Mouse (Mus musculus): ENCODE results near the gene Acta2. TPM values are rescaled to one million over a fixed set of nuclear protein-coding genes. Genes with fewer than 3 reads are reported as not detected.
A peak's percentile ranks its signal among the peaks of the same experiment; 100 is the strongest.

Gene Acta2
- total RNA-seq, 2 experiments from 2014 or later, result 11.2 to 16.5 TPM

GRCm38 (mm10) chr19:34268991-34269390 lies 13.6 kb upstream of the Acta2 start:
- Histone ChIP-seq H3K27ac (no peak overlapping the region), H3K4me3 (no peak overlapping the region)
- intact Hi-C loops (cut with DNase I), result no loop called here
- DNase-seq (ENCODE audit: extremely low spot score in 1 of 2, low spot score in 2 of 2), result no peak
- no peak for TF ChIP-seq CTCF (IDR thresholded peaks at IDR 0.05)

- TF ChIP-seq CTCF (IDR thresholded peaks at IDR 0.05), result no peak
- intact Hi-C loops (cut with DNase I), result no loop called here
- no peak overlapping the region for H3K4me3 ChIP-seq
- DNase-seq (ENCODE audit: extremely low spot score in 1 of 2, low spot score in 2 of 2), result no peak
- H3K27ac ChIP-seq, result no peak overlapping the region
Measured at GRCm38 (mm10) chr19:34265604-34266193, 10.3 kb upstream of the Acta2 start.

GRCm38 (mm10) chr19:34262273-34262974 lies 7.0 kb upstream of the Acta2 start:
- DNase-seq (ENCODE audit: extremely low spot score in 1 of 2, low spot score in 2 of 2), result no peak
- no peak for TF ChIP-seq CTCF (IDR thresholded peaks at IDR 0.05)
- H3K27ac ChIP-seq, result no peak overlapping the region
- no peak overlapping the region for H3K4me3 ChIP-seq
- intact Hi-C loops (cut with DNase I), result no loop called here

- no peak overlapping the region for H3K4me3 ChIP-seq
- TF ChIP-seq CTCF (IDR thresholded peaks at IDR 0.05), result no peak
- no peak overlapping the region for H3K27ac ChIP-seq
- intact Hi-C loops (cut with DNase I), result no loop called here
- DNase-seq (ENCODE audit: extremely low spot score in 1 of 2, low spot score in 2 of 2), result no peak
Measured at GRCm38 (mm10) chr19:34256936-34257335, 1.5 kb upstream of the Acta2 start.

DNA sequence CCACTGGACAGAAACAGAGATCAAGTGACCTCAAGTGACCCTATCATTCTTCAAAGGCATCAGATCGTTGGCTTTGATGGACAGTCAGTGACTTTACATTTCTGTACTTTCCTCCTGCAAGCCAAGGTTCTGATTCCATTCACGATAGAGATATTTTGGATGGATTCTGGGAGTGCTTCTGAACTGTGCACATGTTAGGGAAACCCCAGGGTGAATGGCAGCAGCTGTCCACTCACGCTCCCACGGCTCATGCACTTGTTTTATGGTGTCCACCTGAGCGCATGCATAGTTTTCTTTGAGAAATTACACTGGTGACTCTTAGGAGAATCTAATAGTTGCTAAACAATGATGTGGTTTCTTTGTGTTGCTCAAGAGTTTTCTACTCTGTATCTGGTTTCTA lies 759 bp upstream of the Acta2 start:
- Histone ChIP-seq H3K4me3 (no peak overlapping the region), H3K27ac (no peak overlapping the region)
- no peak for TF ChIP-seq CTCF (IDR thresholded peaks at IDR 0.05)
- intact Hi-C loops (cut with DNase I), result no loop called here
- DNase-seq (ENCODE audit: extremely low spot score in 1 of 2, low spot score in 2 of 2), result no peak

- intact Hi-C loops (cut with DNase I), result no loop called here
- Histone ChIP-seq H3K4me3 (no peak overlapping the region), H3K27ac (no peak overlapping the region)
- no peak for DNase-seq (ENCODE audit: extremely low spot score in 1 of 2, low spot score in 2 of 2)
- TF ChIP-seq CTCF (IDR thresholded peaks at IDR 0.05), result no peak
Measured at GRCm38 (mm10) chr19:34254101-34254879, 1.1 kb downstream of the Acta2 start.

- no peak for TF ChIP-seq CTCF (IDR thresholded peaks at IDR 0.05)
- intact Hi-C loops (cut with DNase I), result no loop called here
- Histone ChIP-seq H3K27ac (no peak overlapping the region), H3K4me3 (no peak overlapping the region)
- DNase-seq (ENCODE audit: extremely low spot score in 1 of 2, low spot score in 2 of 2), result no peak
Measured at GRCm38 (mm10) chr19:34252450-34252849, 2.9 kb downstream of the Acta2 start.

DNA sequence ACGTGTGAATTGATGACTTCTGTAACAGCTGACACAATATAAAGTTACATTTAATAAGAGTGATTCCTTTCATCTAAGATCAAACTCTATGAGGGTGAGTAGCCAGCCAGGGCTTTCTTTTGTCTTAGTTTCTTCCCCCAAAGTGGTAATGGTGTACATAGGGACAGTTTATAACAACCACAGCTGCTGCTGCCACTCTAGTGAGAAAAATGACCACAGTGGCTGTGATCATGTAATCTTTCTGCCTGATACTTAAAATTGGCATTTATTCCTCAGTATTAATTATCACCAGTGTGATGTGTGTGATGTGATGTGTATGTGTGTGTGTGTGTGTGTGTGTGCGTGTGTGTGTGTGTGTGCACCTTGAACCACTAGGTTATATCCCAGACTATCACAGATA lies 3.5 kb downstream of the Acta2 start:
- DNase-seq (ENCODE audit: extremely low spot score in 1 of 2, low spot score in 2 of 2), result no peak
- TF ChIP-seq CTCF (IDR thresholded peaks at IDR 0.05), result no peak
- intact Hi-C loops (cut with DNase I), result no loop called here
- no peak overlapping the region for H3K27ac ChIP-seq
- no peak overlapping the region for H3K4me3 ChIP-seq

DNA sequence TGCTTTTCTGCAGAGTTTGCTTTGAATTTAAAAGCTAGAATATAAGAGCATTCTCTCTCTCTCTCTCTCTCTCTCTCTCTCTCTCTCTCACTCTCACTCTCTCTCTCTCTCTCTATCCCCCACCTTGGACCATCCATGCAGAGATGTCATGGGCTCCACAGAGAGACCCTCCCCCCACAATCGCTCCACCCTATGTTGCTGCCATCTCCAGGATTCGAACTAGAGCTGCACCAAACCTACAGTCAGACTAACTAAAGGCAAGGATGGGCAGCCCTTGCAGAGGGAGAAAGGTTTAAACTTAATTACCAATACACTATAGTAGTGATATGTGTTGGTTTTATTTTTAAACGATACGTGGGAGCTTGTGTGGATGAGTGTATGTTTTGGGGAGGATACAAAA lies 4.8 kb downstream of the Acta2 start:
- intact Hi-C loops (cut with DNase I), result no loop called here
- no peak for DNase-seq (ENCODE audit: extremely low spot score in 1 of 2, low spot score in 2 of 2)
- no peak overlapping the region for H3K4me3 ChIP-seq
- no peak overlapping the region for H3K27ac ChIP-seq
- TF ChIP-seq CTCF (IDR thresholded peaks at IDR 0.05), result no peak

- Histone ChIP-seq H3K4me3 (no peak overlapping the region), H3K27ac (no peak overlapping the region)
- TF ChIP-seq CTCF (IDR thresholded peaks at IDR 0.05), result no peak
- intact Hi-C loops (cut with DNase I), result loop anchor here (2.0 to 10.0 kb wide), 2 partner anchors 94 to 232 kb away; no protein-coding TSS in a partner anchor
- no peak for DNase-seq (ENCODE audit: extremely low spot score in 1 of 2, low spot score in 2 of 2)
Measured at GRCm38 (mm10) chr19:34248558-34248957, 6.8 kb downstream of the Acta2 start.

- TF ChIP-seq CTCF (IDR thresholded peaks at IDR 0.05), result peak; percentile 70
- no peak overlapping the region for H3K4me3 ChIP-seq
- intact Hi-C loops (cut with DNase I), result loop anchor here (2.0 to 10.0 kb wide), 6 partner anchors 41 to 862 kb away; no protein-coding TSS in a partner anchor
- H3K27ac ChIP-seq, result no peak overlapping the region
- DNase-seq (ENCODE audit: extremely low spot score in 1 of 2, low spot score in 2 of 2), result peak in 1 of 2 experiments; percentile 36
Measured at GRCm38 (mm10) chr19:34244056-34244455, 11.3 kb downstream of the Acta2 start.

DNA sequence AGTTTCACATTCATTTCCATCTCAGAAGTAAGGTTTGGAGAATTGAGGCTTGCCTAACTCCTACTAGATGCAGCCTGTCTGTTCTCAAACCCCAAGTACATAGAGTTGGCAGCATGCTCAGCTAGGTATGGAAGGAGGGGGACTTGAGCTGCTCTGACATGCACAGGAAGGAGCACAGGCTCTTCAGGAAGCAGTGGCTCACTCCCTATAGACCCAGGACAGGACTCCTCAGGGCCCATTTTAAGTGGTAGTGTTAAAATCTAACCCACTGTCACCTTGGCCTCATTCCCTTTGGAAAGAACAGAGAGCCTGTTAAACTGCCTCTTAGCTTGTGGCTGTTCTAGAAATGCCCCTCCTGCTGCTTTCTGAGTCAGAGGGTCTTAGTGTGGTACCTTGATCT lies 12.5 kb downstream of the Acta2 start:
- Histone ChIP-seq H3K4me3 (no peak overlapping the region), H3K27ac (no peak overlapping the region)
- DNase-seq (ENCODE audit: extremely low spot score in 1 of 2, low spot score in 2 of 2), result no peak
- TF ChIP-seq CTCF (IDR thresholded peaks at IDR 0.05), result no peak
- intact Hi-C loops (cut with DNase I), result loop anchor here (5.0 to 10.0 kb wide), 5 partner anchors 88 to 861 kb away; no protein-coding TSS in a partner anchor
